ENCODE assay signal across 8 mouse cellular contexts in genomic region chr4:127123391-127123790, GRCm38 (mm10). TPM values are rescaled to one million over a fixed set of nuclear protein-coding genes. Genes with fewer than 3 reads are reported as not detected.
DNase-seq lines count a peak whose midpoint lies in the region; ATAC-seq lines count a peak whose summit lies in the region.

Tmem35b (plus strand) TSS chr4:127123691.

- H3K4me2 ChIP-seq in heart, embryonic 11.5 days: no peak within 1 kb of the TSS
- no peak within 1 kb of the TSS for H3K4me2 ChIP-seq in intestine, embryonic 16.5 days (ENCODE audit: low read depth, low read length)
- H3K4me2 ChIP-seq in stomach, embryonic 16.5 days (ENCODE audit: low read depth, low read length): no peak within 1 kb of the TSS

- intact Hi-C loops in heart, postnatal 10 days (cut with DNase I): no loop called here

- no peak within 1 kb of the TSS for H3K9ac ChIP-seq in heart, embryonic 11.5 days (ENCODE audit: low read depth, low read length)
- no peak within 1 kb of the TSS for H3K9ac ChIP-seq in intestine, embryonic 16.5 days (ENCODE audit: low read depth, low read length)
- no peak within 1 kb of the TSS for H3K9ac ChIP-seq in stomach, embryonic 16.5 days (ENCODE audit: low read length)

- no peak for ATAC-seq in heart, embryonic 11.5 days (replicated peaks; ENCODE audit: insufficient number of reproducible peaks, low FRiP score, low TSS enrichment)
- ATAC-seq in intestine, embryonic 16.5 days: no peak
- ATAC-seq in stomach, embryonic 16.5 days (ENCODE audit: insufficient read depth, low FRiP score): no peak

- H3K4me3 ChIP-seq in heart, embryonic 11.5 days (ENCODE audit: low read depth, low read length): no peak within 1 kb of the TSS
- no peak within 1 kb of the TSS for H3K4me3 ChIP-seq in intestine, embryonic 16.5 days (ENCODE audit: low read length)
- no peak within 1 kb of the TSS for H3K4me3 ChIP-seq in stomach, embryonic 16.5 days (replicated peaks; ENCODE audit: low read length)

- H3K36me3 ChIP-seq in heart, embryonic 11.5 days (ENCODE audit: control insufficient read depth, insufficient read depth, low read length): no peaks in the 10 kb centered on the region
- no peaks in the 10 kb centered on the region for H3K36me3 ChIP-seq in intestine, embryonic 16.5 days (ENCODE audit: control insufficient read depth, insufficient read depth, low read length)
- H3K36me3 ChIP-seq in stomach, embryonic 16.5 days (ENCODE audit: control insufficient read depth, insufficient read depth, low read length): no peaks in the 10 kb centered on the region

- no peak for DNase-seq in heart, postnatal 10 days
- DNase-seq in thymus, postnatal 0 days (ENCODE audit: low spot score): no peak
- DNase-seq in thymus, postnatal 14 days: no peak
- no peak for DNase-seq in c-Kit-positive CD71-positive TER-119-positive erythroid progenitor cells, embryonic 14.5 days (ENCODE audit: low spot score)
- DNase-seq in thymus, postnatal 4 days: no peak

- 0 out of 2 replicates have a peak, but pooled peaks cover 3% of the 10 kb centered on the region for H3K4me1 ChIP-seq in heart, embryonic 11.5 days (ENCODE audit: control insufficient read depth, insufficient read depth, low read length)
- H3K4me1 ChIP-seq in intestine, embryonic 16.5 days (ENCODE audit: control insufficient read depth, insufficient read depth, low read length): no peaks in the 10 kb centered on the region; the same call in 1 of the 2 replicates
- no peaks in the 10 kb centered on the region for H3K4me1 ChIP-seq in stomach, embryonic 16.5 days (ENCODE audit: control insufficient read depth, insufficient read depth, low read length)

- 83% methylated on average over 5 of the region's 5 CpGs for WGBS in heart, embryonic 11.5 days (ENCODE audit: insufficient replicate concordance)
- 93% methylated on average over 5 of the region's 5 CpGs for WGBS in intestine, embryonic 16.5 days
- WGBS in stomach, embryonic 16.5 days: 95% methylated on average over 5 of the region's 5 CpGs

- H3K27ac ChIP-seq in heart, embryonic 11.5 days (ENCODE audit: low read depth, low read length): no peak within 1 kb of the TSS
- H3K27ac ChIP-seq in intestine, embryonic 16.5 days (ENCODE audit: low read length): no peak within 1 kb of the TSS
- H3K27ac ChIP-seq in stomach, embryonic 16.5 days (ENCODE audit: low read length): no peak within 1 kb of the TSS

- H3K9me3 ChIP-seq in heart, embryonic 11.5 days (replicated peaks; ENCODE audit: control insufficient read depth, low read length): no peaks in the 10 kb centered on the region
- no peaks in the 10 kb centered on the region for H3K9me3 ChIP-seq in intestine, embryonic 16.5 days (ENCODE audit: control insufficient read depth, low read length)
- H3K9me3 ChIP-seq in stomach, embryonic 16.5 days (replicated peaks; ENCODE audit: control insufficient read depth, low read length): no peaks in the 10 kb centered on the region

- H3K27me3 ChIP-seq in heart, embryonic 11.5 days (ENCODE audit: control insufficient read depth, insufficient read depth, low read length): no peaks in the 10 kb centered on the region
- H3K27me3 ChIP-seq in intestine, embryonic 16.5 days (replicated peaks; ENCODE audit: control insufficient read depth, insufficient read depth, low read length): no peaks in the 10 kb centered on the region
- H3K27me3 ChIP-seq in stomach, embryonic 16.5 days (ENCODE audit: control insufficient read depth, insufficient read depth, low read length): no peaks in the 10 kb centered on the region

RNA-seq across cellular contexts. Expression of gene Tmem35b, which starts in this region (rescaled TPM):
- polyA plus RNA-seq in heart, embryonic 11.5 days (2014; fragmentation: Nextera tagmentation; extraction: Ambion mirVana): 13.9 and 14.2 TPM in 2 replicates
- total RNA-seq in heart, postnatal 10 days (2021): 1 to 10 TPM; 2.0 to 2.5 TPM
- 18.4 and 22.2 TPM in 2 replicates for polyA plus RNA-seq in thymus, postnatal 0 days (2015; fragmentation: Nextera tagmentation; extraction: Ambion mirVana)
- 27.3 and 28.5 TPM in 2 replicates for polyA plus RNA-seq in intestine, embryonic 16.5 days (2015; fragmentation: Nextera tagmentation; extraction: Ambion mirVana)
- 20.1 and 20.9 TPM in 2 replicates for polyA plus RNA-seq in stomach, embryonic 16.5 days (2015; fragmentation: Nextera tagmentation; extraction: Ambion mirVana)
